34 mouse cellular contexts compared by ENCODE assay signal in genomic region chr10:117581753-117582062, GRCm38 (mm10).
"Had no signal": no experiment of that assay in that cellular context is flagged by ENCODE, and none has a peak within 500 bp of the region (broad histone marks: within the 10 kb centered on the region; RNA-seq: fewer than 3 reads in every experiment).

No protein-coding gene starts in this region.

- H3K36me3 ChIP-seq: heart, embryonic 10.5 days; heart, embryonic 12.5 days; heart, embryonic 13.5 days; heart, embryonic 15.5 days; hindbrain, embryonic 12.5 days; hindbrain, embryonic 13.5 days; hindbrain, embryonic 15.5 days; intestine, embryonic 15.5 days; kidney, embryonic 15.5 days had no signal

- DNase-seq: heart, postnatal 10 days; heart, postnatal 14 days; heart, postnatal 36 days; heart, postnatal 4 days; kidney, adult 11 months; kidney, adult 18-20 months; kidney, adult 2 months; kidney, adult 8-10 months; kidney, adult 9 months; kidney, postnatal 10 days; kidney, postnatal 14 days; kidney, postnatal 25 days; kidney, postnatal 36 days; kidney, postnatal 4 days; layer of hippocampus, adult 9-11 months; layer of hippocampus, postnatal 36 days had no signal

- H3K4me2 ChIP-seq: heart, embryonic 11.5 days; heart, embryonic 12.5 days; heart, embryonic 13.5 days; heart, embryonic 15.5 days; hindbrain, embryonic 12.5 days; hindbrain, embryonic 13.5 days; hindbrain, embryonic 14.5 days; hindbrain, embryonic 15.5 days; intestine, embryonic 15.5 days; kidney, embryonic 15.5 days had no signal

- H3K4me3 ChIP-seq: heart, embryonic 10.5 days; heart, embryonic 12.5 days; heart, embryonic 13.5 days; heart, embryonic 15.5 days; hindbrain, embryonic 12.5 days; hindbrain, embryonic 13.5 days; hindbrain, embryonic 15.5 days; intestine, embryonic 15.5 days; kidney, embryonic 15.5 days; layer of hippocampus, adult 2 months had no signal

- H3K27me3 ChIP-seq: heart, embryonic 13.5 days; heart, embryonic 15.5 days; hindbrain, embryonic 12.5 days; hindbrain, embryonic 13.5 days; hindbrain, embryonic 15.5 days; intestine, embryonic 15.5 days; kidney, embryonic 15.5 days had no signal

- H3K27ac ChIP-seq: heart, embryonic 10.5 days; heart, embryonic 13.5 days; heart, embryonic 15.5 days; hindbrain, embryonic 12.5 days; hindbrain, embryonic 13.5 days; hindbrain, embryonic 14.5 days; hindbrain, embryonic 15.5 days; hindbrain, postnatal 0 days; intestine, embryonic 15.5 days; kidney, embryonic 15.5 days; kidney, postnatal 0 days; layer of hippocampus, adult 2 months had no signal

- H3K9ac ChIP-seq: heart, embryonic 12.5 days; heart, embryonic 13.5 days; heart, embryonic 15.5 days; hindbrain, embryonic 12.5 days; hindbrain, embryonic 13.5 days; hindbrain, embryonic 14.5 days; hindbrain, embryonic 15.5 days; intestine, embryonic 15.5 days; kidney, embryonic 15.5 days had no signal

- ATAC-seq: hindbrain, embryonic 16.5 days; hindbrain, postnatal 0 days; inflammation-experienced regulatory T-cells, adult 6 months; intestine, embryonic 15.5 days; intestine, embryonic 16.5 days; intestine, postnatal 0 days had no signal

- H3K4me1 ChIP-seq: heart, embryonic 10.5 days; heart, embryonic 12.5 days; heart, embryonic 13.5 days; heart, embryonic 15.5 days; hindbrain, embryonic 12.5 days; hindbrain, embryonic 15.5 days; intestine, embryonic 15.5 days; kidney, embryonic 15.5 days had no signal

- H3K9me3 ChIP-seq: heart, embryonic 10.5 days; heart, embryonic 15.5 days; hindbrain, embryonic 12.5 days; hindbrain, embryonic 13.5 days; hindbrain, embryonic 15.5 days; intestine, embryonic 15.5 days; kidney, embryonic 15.5 days had no signal
